Mouse (Mus musculus): ENCODE measurements around the gene Atg16l2. TPM values are rescaled to one million over a fixed set of nuclear protein-coding genes. Genes with fewer than 3 reads are reported as not detected.

Atg16l2 gene
- polyA plus RNA-seq, 1 experiment from 2014 or later = 4.2 TPM

DNA sequence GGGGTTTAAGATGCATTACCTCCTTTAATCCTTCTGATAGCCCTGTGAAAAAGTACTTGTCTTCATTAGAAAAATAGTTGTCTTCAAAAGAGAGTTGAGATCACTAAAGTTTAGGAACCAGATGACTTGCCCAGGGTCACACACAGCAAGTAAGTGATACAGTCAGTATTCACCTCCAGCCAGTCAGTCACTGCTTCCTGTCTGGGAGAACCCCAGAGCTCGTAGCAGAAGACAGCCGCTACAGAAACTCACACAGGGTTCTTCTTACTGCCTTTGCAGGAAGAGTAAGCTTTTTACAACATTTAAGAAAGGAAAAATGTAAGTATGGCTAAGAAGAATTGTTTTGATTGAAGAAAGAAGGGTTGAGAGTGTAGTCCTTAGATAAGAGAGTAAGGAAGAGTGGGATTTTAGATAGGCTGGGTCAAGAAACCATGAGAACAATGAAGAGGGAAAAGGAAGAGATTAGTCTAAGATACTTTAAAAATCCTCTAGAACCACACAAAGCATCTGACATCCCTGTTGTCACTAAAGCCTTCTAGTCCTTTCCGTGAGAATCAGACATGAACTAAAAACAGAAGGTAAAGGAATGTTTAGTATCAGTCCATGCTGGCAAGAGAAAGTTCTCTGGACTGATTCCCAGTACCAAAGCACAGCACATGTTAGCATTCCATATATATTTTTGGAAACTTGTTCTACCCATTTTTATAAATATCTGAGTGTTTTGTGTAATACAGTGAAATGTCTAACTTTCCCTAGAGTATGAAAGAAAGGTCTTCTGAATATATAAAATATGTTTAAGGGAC is 34.4 kb downstream of the Atg16l2 start:
- no peak overlapping the region for H3K4me2 ChIP-seq
- no peak for ATAC-seq (ENCODE audit: low read depth)
- no peak overlapping the region for H3K9ac ChIP-seq
- H3K27ac ChIP-seq = no peak overlapping the region
- H3K4me3 ChIP-seq (replicated peaks) = no peak overlapping the region
- H3K36me3 ChIP-seq = peaks cover 3% of the 10 kb centered on the region; the same call in 1 of the 2 replicates
- no peak for DNase-seq
- WGBS (ENCODE audit: insufficient replicate concordance) = 21% methylated on average over 3 of the region's 3 CpGs
- H3K4me1 ChIP-seq (replicated peaks) = peaks cover 34% of the 10 kb centered on the region
- no peaks in the 10 kb centered on the region for H3K9me3 ChIP-seq (replicated peaks)
- H3K27me3 ChIP-seq = no peaks in the 10 kb centered on the region

DNA sequence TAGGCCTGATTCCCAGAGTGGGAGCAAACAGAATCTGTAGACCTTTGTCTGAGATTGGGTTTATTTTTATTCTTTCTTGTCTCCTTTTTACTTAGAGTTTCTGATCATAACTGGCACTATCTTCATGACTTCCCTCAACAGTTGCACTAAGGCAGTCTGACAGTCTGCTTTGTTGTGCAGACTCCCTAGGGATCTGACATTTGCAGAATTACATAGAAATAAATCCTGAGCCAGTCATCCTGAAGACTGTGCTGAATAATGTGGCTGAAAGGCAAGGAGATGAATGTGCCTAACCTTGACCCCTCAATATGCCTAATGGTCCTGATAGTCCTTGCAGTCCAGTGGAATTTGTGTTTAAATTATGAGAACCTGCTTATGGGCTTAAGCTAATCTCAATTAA is 38.5 kb downstream of the Atg16l2 start:
- ATAC-seq (ENCODE audit: low read depth) (no peak), DNase-seq (no peak)
- Histone ChIP-seq H3K9me3 (replicated peaks) (no peaks in the 10 kb centered on the region), H3K36me3 (peaks cover 21% of the 10 kb centered on the region), H3K27ac (no peak overlapping the region), H3K4me1 (replicated peaks) (peaks cover 18% of the 10 kb centered on the region), H3K9ac (no peak overlapping the region), H3K4me3 (replicated peaks) (no peak overlapping the region), H3K4me2 (no peak overlapping the region), H3K27me3 (no peaks in the 10 kb centered on the region)

DNA sequence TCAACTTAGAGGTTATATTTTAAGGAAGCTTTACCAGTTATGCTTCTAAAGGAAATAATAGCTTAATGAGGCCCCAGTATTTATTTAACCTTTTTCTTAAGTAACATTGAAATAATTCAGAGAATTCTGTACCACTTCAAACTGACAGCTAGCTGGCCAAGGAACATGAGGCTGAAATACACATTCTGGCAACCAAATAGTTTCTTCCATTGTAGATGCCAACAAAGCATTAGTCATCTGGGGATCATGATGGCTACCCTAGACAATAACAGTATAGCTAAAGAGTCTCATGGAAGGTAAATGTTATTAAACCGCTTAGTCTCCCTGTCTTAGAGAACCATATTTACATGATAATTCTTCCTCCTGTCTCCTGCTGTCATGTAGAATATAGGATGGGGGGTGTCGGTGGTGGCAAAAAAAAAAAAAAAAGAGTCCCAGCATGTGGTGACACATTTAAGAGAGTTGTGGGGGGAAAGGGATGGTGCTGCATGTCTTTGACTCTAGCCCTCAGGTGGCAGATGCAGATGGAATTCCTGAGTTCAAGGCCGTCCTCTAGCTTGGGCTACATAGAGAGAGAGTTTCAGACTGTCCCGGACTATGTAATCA is 40.0 kb downstream of the Atg16l2 start:
- Histone ChIP-seq H3K4me2 (no peak overlapping the region), H3K4me3 (replicated peaks) (no peak overlapping the region), H3K9ac (no peak overlapping the region), H3K27ac (no peak overlapping the region), H3K4me1 (replicated peaks) (peaks cover 6% of the 10 kb centered on the region), H3K9me3 (replicated peaks) (no peaks in the 10 kb centered on the region), H3K36me3 (peaks cover 21% of the 10 kb centered on the region), H3K27me3 (no peaks in the 10 kb centered on the region)
- 77% methylated on average over 4 of the region's 4 CpGs for WGBS (ENCODE audit: insufficient replicate concordance)
- DNase-seq (no peak), ATAC-seq (ENCODE audit: low read depth) (no peak)

DNA sequence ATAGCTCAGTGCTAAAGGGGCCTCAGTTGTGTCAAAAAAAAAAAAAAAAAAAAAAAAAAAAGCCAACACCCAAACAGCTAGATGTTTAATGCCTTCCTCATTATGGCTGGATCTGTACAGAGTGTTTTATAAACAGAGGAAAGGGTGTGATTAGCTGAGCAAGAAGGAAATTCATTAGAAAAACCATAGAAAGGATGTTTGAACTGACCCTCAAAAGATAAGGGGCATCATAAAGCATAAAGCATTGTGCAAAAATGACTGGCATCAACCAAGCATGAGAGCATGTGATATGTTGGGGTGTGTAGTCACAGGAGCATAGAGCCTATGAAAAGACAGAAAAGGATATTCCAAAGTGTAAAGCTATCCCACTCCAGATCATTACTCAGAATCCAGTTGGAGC is 43.6 kb downstream of the Atg16l2 start:
- H3K27me3 ChIP-seq = no peaks in the 10 kb centered on the region
- H3K4me1 ChIP-seq (replicated peaks) = no peaks in the 10 kb centered on the region
- peaks cover 24% of the 10 kb centered on the region for H3K36me3 ChIP-seq
- H3K4me3 ChIP-seq (replicated peaks) = no peak overlapping the region
- DNase-seq (no peak), ATAC-seq (ENCODE audit: low read depth) (no peak)
- no peak overlapping the region for H3K27ac ChIP-seq
- no peaks in the 10 kb centered on the region for H3K9me3 ChIP-seq (replicated peaks)
- H3K4me2 ChIP-seq = no peak overlapping the region
- no peak overlapping the region for H3K9ac ChIP-seq

DNA sequence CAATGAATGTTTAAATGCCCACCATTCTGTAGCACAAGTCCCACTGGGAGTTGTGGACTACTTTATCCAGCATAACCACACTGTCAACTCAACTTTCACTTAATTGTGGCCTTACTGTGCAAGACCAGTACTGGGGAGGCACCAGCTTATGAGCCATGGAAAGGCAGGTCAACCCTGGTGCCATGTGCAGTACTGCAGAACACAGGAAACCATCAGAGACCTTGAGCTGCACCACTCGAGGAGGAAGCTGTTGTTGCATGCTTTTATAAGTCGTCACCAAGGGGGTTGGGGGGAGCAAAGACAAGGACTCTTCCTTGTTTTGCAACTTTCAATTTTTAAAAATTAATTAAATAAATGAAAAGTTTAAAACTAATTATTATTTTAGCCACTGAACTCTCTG is 49.0 kb downstream of the Atg16l2 start:
- H3K4me2 ChIP-seq = no peak overlapping the region
- H3K9ac ChIP-seq = no peak overlapping the region
- H3K36me3 ChIP-seq = 0 out of 2 replicates have a peak, but pooled peaks cover 6% of the 10 kb centered on the region
- 27% methylated on average over 2 of the region's 2 CpGs for WGBS (ENCODE audit: insufficient replicate concordance)
- no peak overlapping the region for H3K4me3 ChIP-seq (replicated peaks)
- H3K27ac ChIP-seq = no peak overlapping the region
- H3K4me1 ChIP-seq (replicated peaks) = no peaks in the 10 kb centered on the region
- no peak for DNase-seq
- no peaks in the 10 kb centered on the region for H3K27me3 ChIP-seq
- no peak for ATAC-seq (ENCODE audit: low read depth)
- H3K9me3 ChIP-seq (replicated peaks) = no peaks in the 10 kb centered on the region

DNA sequence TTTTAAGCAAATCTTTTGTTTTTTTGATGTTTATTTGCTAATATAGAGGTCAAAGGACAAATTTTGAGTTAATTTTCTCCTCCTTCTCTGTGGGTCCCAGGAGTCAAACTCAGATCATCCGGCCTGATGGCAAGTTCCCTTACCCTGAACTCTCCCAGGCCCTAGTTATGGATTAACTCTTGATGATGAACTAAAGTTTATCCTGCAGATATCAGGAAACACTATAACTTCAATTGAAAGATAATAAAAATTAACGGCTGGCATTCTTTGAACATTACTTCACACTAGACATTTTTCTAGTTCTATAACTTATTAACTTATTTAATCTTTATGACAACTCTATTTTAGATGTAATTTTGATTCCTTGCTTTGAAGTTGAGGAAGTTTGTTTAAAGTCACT is 52.9 kb downstream of the Atg16l2 start:
- 75% methylated on average over 2 of the region's 2 CpGs for WGBS (ENCODE audit: insufficient replicate concordance)
- Histone ChIP-seq H3K9ac (no peak overlapping the region), H3K4me2 (no peak overlapping the region), H3K9me3 (replicated peaks) (no peaks in the 10 kb centered on the region), H3K36me3 (0 out of 2 replicates have a peak, but pooled peaks cover 3% of the 10 kb centered on the region), H3K4me1 (replicated peaks) (no peaks in the 10 kb centered on the region), H3K27ac (no peak overlapping the region), H3K4me3 (replicated peaks) (no peak overlapping the region), H3K27me3 (no peaks in the 10 kb centered on the region)
- ATAC-seq (ENCODE audit: low read depth) (no peak), DNase-seq (no peak)

GRCm38 (mm10) chr7:101248760-101249159 is 53.3 kb downstream of the Atg16l2 start:
- no peaks in the 10 kb centered on the region for H3K4me1 ChIP-seq (replicated peaks)
- ATAC-seq (ENCODE audit: low read depth) (no peak), DNase-seq (no peak)
- no peak overlapping the region for H3K4me3 ChIP-seq (replicated peaks)
- no peak overlapping the region for H3K27ac ChIP-seq
- WGBS (ENCODE audit: insufficient replicate concordance) = 77% methylated on average over 4 of the region's 4 CpGs
- H3K9ac ChIP-seq = no peak overlapping the region
- no peak overlapping the region for H3K4me2 ChIP-seq
- H3K27me3 ChIP-seq = no peaks in the 10 kb centered on the region
- H3K9me3 ChIP-seq (replicated peaks) = no peaks in the 10 kb centered on the region
- 0 out of 2 replicates have a peak, but pooled peaks cover 3% of the 10 kb centered on the region for H3K36me3 ChIP-seq

- Histone ChIP-seq H3K9me3 (replicated peaks) (no peaks in the 10 kb centered on the region), H3K4me1 (replicated peaks) (no peaks in the 10 kb centered on the region), H3K9ac (no peak overlapping the region), H3K4me3 (replicated peaks) (no peak overlapping the region), H3K27me3 (no peaks in the 10 kb centered on the region), H3K36me3 (no peaks in the 10 kb centered on the region), H3K4me2 (no peak overlapping the region), H3K27ac (no peak overlapping the region)
- ATAC-seq (ENCODE audit: low read depth) (no peak), DNase-seq (no peak)
- 72% methylated on average over 8 of the region's 8 CpGs for WGBS (ENCODE audit: insufficient replicate concordance)
Measured at GRCm38 (mm10) chr7:101236712-101237473, 65.2 kb downstream of the Atg16l2 start.

GRCm38 (mm10) chr7:101232716-101233115 is 69.3 kb downstream of the Atg16l2 start:
- no peaks in the 10 kb centered on the region for H3K9me3 ChIP-seq (replicated peaks)
- no peak overlapping the region for H3K27ac ChIP-seq
- no peak for DNase-seq
- no peak for ATAC-seq (ENCODE audit: low read depth)
- no peak overlapping the region for H3K4me2 ChIP-seq
- H3K9ac ChIP-seq = no peak overlapping the region
- no peaks in the 10 kb centered on the region for H3K36me3 ChIP-seq
- no peaks in the 10 kb centered on the region for H3K27me3 ChIP-seq
- no peak overlapping the region for H3K4me3 ChIP-seq (replicated peaks)
- 71% methylated on average over 3 of the region's 3 CpGs for WGBS (ENCODE audit: insufficient replicate concordance)
- peaks cover 6% of the 10 kb centered on the region; the same call in 1 of the 2 replicates for H3K4me1 ChIP-seq (replicated peaks)

GRCm38 (mm10) chr7:101231458-101231857 is 70.6 kb downstream of the Atg16l2 start:
- no peak overlapping the region for H3K4me3 ChIP-seq (replicated peaks)
- H3K4me1 ChIP-seq (replicated peaks) = peaks cover 6% of the 10 kb centered on the region; the same call in 1 of the 2 replicates
- H3K27ac ChIP-seq = no peak overlapping the region
- 36% methylated on average over 2 of the region's 2 CpGs for WGBS (ENCODE audit: insufficient replicate concordance)
- H3K9me3 ChIP-seq (replicated peaks) = no peaks in the 10 kb centered on the region
- DNase-seq (no peak), ATAC-seq (ENCODE audit: low read depth) (no peak)
- no peaks in the 10 kb centered on the region for H3K36me3 ChIP-seq
- no peak overlapping the region for H3K4me2 ChIP-seq
- H3K9ac ChIP-seq = no peak overlapping the region
- no peaks in the 10 kb centered on the region for H3K27me3 ChIP-seq

DNA sequence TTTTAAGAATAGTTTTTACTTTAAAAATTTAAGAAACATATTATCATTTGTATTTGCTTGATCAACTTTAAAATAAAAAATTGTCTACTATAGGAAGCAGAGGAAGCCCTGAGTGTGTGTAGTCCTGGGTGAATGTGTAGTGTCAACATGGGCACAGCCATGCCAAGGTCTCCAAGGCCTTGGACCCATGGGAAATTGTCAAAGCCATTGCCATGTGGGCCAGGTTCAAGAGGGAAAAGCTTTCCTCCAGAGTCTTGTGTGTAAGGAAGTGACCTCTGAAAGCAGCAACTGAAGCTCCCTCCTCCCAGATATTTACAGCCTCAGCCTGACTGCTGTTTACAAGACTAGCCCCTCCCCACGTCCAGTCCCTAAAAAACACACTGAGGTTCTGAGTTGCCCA is 72.7 kb downstream of the Atg16l2 start:
- Histone ChIP-seq H3K4me2 (no peak overlapping the region), H3K9ac (no peak overlapping the region), H3K27me3 (no peaks in the 10 kb centered on the region), H3K27ac (no peak overlapping the region), H3K36me3 (no peaks in the 10 kb centered on the region), H3K9me3 (replicated peaks) (no peaks in the 10 kb centered on the region), H3K4me3 (replicated peaks) (no peak overlapping the region), H3K4me1 (replicated peaks) (peaks cover 6% of the 10 kb centered on the region; the same call in 1 of the 2 replicates)
- DNase-seq (no peak), ATAC-seq (ENCODE audit: low read depth) (no peak)
- WGBS (ENCODE audit: insufficient replicate concordance) = 43% methylated on average over 1 of the region's 1 CpGs

Data from liver, embryonic 13.5 days (tissue).